Mouse (Mus musculus) cerebellum, postnatal 25 days (tissue): ENCODE measurements around the gene Ralgps1.

Experiments used
- DNase-seq, 2 experiments: peaks; one replicate each; pipeline ENCODE4 v3.0.0; 2021; ENCODE audit warnings: mixed read lengths in 2 of 2

The Ralgps1 gene

GRCm38 (mm10) chr2:33207069-33207468, 164.2 kb downstream of the Ralgps1 start:
- DNase-seq = no peak

- peak in 1 of 2 experiments; percentile 56 for DNase-seq
Observed at GRCm38 (mm10) chr2:33205939-33206525, 165.3 kb downstream of the Ralgps1 start.

- no peak for DNase-seq
Observed at GRCm38 (mm10) chr2:33204980-33205379, 166.3 kb downstream of the Ralgps1 start.

- no peak for DNase-seq
Observed at GRCm38 (mm10) chr2:33203284-33203683, 168.0 kb downstream of the Ralgps1 start.

- peak; percentile 52 to 61 for DNase-seq
Observed at GRCm38 (mm10) chr2:33200368-33201068, 170.8 kb downstream of the Ralgps1 start.

GRCm38 (mm10) chr2:33189976-33190375, 181.3 kb downstream of the Ralgps1 start:
- DNase-seq = no peak

GRCm38 (mm10) chr2:33188925-33189670, 182.2 kb downstream of the Ralgps1 start:
- no peak for DNase-seq

GRCm38 (mm10) chr2:33187874-33188273, 183.4 kb downstream of the Ralgps1 start:
- DNase-seq = peak in 1 of 2 experiments; percentile 53

- DNase-seq = no peak
Observed at GRCm38 (mm10) chr2:33186505-33186904, 184.8 kb downstream of the Ralgps1 start.

GRCm38 (mm10) chr2:33185258-33185657, 186.0 kb downstream of the Ralgps1 start:
- DNase-seq = peak in 1 of 2 experiments; percentile 61

GRCm38 (mm10) chr2:33184641-33185040, 186.6 kb downstream of the Ralgps1 start:
- peak; percentile 46 to 57 for DNase-seq

GRCm38 (mm10) chr2:33183321-33183720, 188.0 kb downstream of the Ralgps1 start:
- DNase-seq = no peak

- no peak for DNase-seq
Observed at GRCm38 (mm10) chr2:33179930-33180630, 191.2 kb downstream of the Ralgps1 start.

- peak; percentile 45 to 50 for DNase-seq
Observed at GRCm38 (mm10) chr2:33179171-33179929, 191.9 kb downstream of the Ralgps1 start.

- DNase-seq = peak; percentile 77 to 84
Observed at GRCm38 (mm10) chr2:33178243-33178932, 192.9 kb downstream of the Ralgps1 start.

- DNase-seq = no peak
Observed at GRCm38 (mm10) chr2:33177443-33178242, 193.6 kb downstream of the Ralgps1 start.

GRCm38 (mm10) chr2:33176921-33177320, 194.4 kb downstream of the Ralgps1 start:
- DNase-seq = no peak

GRCm38 (mm10) chr2:33176516-33176915, 194.8 kb downstream of the Ralgps1 start:
- no peak for DNase-seq

GRCm38 (mm10) chr2:33173686-33174085, 197.6 kb downstream of the Ralgps1 start:
- DNase-seq = no peak

- DNase-seq = no peak
Observed at GRCm38 (mm10) chr2:33173126-33173525, 198.2 kb downstream of the Ralgps1 start.
